Mouse (Mus musculus) left cerebral cortex, adult 18-20 months (tissue): ENCODE measurements around the gene Gng8. TPM values are rescaled to one million over a fixed set of nuclear protein-coding genes. Genes with fewer than 3 reads are reported as not detected.

Source experiments
- DNase-seq, 2 experiments: peaks; one replicate each; pipeline ENCODE4 v3.0.0; 2021 to 2022; ENCODE audit warnings: low spot score in 2 of 2, mixed read lengths in 1 of 2
- total RNA-seq, 2 experiments: library from RNA; stranded (reverse); gene quantifications; 2 replicates each; pipeline ENCODE4 v1.2.3; 2021

The Gng8 gene
- total RNA-seq, 2 experiments from 2014 or later = 2.9 to 3.4 TPM

DNA sequence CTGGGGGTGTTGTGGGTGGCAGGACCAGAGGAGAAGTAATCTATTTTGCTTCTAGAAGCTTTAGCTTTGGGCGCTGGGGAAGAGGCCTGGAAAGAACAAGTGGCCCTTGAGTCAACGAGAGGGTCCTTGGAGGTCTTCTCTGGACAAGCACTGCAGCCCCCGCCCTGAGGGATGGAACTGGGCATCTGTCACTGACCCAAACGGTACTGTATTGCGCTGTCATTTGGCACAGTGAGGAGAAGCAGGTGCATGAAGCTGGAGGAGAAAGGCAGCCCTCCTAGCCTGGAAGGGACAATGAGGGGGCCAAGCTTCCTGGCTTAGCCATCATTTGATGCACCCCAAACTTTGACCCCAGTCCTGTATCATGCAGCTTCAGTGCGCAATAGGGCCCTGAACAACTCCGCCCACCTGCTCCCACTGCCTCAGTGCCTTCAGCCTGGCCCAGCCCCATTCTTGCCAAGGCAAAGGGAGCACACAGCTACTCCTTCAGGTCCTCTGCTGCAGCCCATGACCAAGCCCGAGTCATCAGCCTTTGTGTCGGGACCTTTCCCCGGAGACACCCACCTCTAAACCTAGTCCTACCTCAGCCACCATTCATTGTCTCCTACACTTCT lies 30.9 kb downstream of the Gng8 start:
- DNase-seq = peak in 1 of 2 experiments; percentile 53

DNA sequence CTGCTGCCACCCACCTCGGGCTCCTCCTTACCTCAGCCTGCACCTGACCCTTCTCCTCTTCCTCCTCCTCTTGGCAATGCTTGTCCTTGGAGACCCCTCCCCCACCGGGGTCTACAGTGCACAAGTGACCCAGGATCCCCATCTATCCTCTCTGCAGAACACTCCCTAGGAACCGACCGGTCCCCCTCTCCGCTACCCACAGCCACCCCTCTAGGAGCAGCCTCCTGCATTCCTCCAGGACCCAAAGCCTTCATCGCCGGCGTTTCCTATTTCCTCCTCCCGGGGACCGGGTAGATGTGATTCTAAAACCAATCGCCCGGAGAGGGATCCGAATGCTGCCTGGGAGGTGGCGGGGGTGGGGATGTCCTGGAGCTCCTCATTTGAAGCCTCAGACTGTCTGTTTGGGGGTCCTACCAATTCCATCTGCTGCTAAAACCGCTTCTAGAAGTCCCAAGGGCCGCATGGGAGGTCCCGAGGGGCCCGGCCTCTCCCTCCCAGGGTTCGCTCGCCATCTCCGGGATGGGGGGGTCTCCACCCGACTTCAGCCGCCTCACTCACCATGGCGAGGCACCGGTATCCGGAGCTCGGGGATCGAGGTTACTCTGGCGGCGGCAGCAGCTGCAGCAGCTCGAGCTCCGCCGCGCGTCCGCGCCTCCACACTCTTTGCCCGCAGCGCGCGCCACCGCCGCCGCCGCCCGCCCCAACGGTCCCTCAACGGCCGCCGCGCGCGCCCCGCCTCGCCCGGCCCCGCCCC lies 31.9 kb downstream of the Gng8 start:
- DNase-seq = peak in 1 of 2 experiments; percentile 37

- peak; percentile 99 to 100 for DNase-seq
Observed at GRCm38 (mm10) chr7:16924037-16924834, 32.6 kb downstream of the Gng8 start, which contains the start of gene Calm3. Calm3 (minus strand) TSS chr7:16924114.

- no peak for DNase-seq
Observed at GRCm38 (mm10) chr7:16928341-16928740, 36.8 kb downstream of the Gng8 start.

- peak; percentile 80 to 82 for DNase-seq
Observed at GRCm38 (mm10) chr7:16930850-16931249, 39.3 kb downstream of the Gng8 start.

GRCm38 (mm10) chr7:16931968-16932627 lies 40.5 kb downstream of the Gng8 start:
- peak; percentile 92 for DNase-seq

DNA sequence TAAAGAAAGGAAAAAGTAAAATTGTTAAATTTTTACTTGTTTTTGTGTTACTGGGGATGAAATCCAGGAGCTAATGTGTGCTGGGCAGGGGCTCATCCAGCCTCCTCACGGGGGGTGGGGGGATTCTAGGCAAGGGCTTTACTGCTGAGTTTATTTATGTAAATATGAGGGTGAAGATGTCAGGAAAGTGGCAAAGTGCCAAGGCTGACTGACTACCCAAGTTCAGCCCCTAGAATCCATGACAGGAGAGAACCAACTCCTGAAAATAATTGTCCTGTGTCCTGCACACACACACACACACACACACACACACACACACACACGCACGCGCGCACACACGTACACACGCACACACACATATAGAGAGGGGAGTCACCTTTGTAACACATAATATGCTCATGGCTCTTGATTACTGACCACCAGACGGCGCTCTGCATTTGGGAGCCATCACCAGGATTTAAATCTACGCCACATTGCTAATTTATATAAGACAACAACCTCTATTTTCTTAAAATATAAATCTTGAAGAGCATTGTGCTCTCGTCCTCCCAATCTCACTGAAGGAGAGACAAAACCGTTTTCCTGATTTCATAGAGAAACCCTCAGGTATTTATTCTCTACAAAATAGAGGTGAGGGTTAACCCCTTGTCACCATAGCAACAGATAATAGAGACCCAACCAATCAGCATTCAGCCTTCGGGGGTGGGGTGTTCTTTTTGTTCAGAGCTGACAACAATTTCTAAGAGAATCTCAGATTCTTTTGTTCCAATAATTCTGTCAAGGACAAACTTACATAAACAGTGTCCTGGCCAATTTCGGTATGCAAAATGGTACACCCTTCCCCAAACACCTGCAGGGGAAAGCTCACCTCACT lies 41.4 kb downstream of the Gng8 start:
- DNase-seq = peak; percentile 67 to 80

DNA sequence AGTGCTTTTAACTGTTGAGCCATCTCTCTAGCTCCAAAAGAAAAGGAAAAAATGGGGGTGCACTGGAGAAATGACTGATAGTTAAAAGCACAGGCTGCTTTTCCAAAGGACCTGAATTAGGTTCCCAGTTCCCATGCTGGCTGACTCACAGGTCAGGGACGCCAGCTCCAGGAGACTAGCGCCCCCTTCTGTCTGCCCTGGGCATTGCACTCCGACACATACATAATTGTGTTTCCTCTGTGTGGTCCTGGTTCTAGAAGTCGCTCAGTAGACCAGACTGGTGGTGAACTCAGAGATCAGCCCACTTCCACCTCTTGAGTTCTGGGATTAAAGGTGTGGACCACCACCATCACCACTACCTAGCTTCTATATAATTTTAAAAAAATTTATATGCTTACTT lies 45.7 kb downstream of the Gng8 start:
- DNase-seq = no peak

DNA sequence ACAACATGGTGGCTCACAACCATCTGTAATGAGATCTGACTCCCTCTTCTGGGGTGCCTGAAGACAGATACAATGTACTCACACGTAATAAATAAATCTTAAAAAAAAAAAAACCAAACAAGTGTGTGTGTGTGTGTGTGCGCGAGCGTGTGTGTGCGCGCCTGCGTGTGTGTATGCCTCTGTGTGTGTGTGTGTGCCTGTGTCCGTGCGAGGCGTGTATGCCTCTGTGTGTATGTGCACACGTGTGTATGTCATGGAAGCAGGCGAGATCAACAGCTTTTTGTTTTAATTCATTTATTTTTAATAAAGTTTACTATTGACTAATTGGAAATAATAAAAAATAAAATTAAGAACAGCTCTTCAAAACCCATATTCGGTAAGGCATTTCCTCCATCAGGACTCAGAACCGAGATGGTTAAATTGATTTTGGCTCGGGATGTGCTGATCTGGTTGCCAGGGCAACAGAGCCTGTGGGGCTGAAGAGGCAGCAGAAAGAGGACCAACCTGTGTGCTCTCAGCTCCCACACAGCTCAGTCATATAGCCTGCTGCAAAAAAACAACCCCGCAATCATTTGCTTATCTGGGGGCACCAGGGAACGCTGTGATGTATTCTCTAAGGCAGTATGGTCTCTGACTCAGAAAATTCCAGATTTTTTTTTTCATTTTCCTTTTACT lies 46.7 kb downstream of the Gng8 start:
- DNase-seq = peak in 1 of 2 experiments; percentile 74

DNA sequence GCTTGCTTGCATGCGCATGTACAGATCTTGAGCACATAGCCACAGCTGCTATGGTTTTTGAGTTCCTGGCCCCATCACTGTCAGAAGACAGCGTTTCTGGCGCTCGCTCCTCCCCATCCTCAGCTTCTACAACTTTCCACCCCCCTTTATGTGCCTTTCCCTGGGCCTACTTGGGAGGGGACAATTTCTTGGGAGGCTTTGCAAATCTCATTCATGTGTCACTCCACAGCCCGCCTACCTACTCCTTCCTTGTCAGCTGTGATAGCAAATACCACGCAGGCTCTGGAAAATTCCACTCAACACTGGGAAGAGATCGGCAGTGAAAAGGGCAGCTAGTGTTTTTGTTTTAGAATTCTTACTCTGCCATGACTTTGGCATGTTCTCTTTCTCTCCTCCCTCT lies 48.7 kb downstream of the Gng8 start:
- peak; percentile 71 to 79 for DNase-seq

GRCm38 (mm10) chr7:16942861-16943260 lies 51.3 kb downstream of the Gng8 start:
- no peak for DNase-seq

GRCm38 (mm10) chr7:16944061-16944807 lies 52.6 kb downstream of the Gng8 start, which contains the start of gene Pnmal2:
Pnmal2 (plus strand) TSS chr7:16944682.
- peak; percentile 87 to 90 for DNase-seq

DNA sequence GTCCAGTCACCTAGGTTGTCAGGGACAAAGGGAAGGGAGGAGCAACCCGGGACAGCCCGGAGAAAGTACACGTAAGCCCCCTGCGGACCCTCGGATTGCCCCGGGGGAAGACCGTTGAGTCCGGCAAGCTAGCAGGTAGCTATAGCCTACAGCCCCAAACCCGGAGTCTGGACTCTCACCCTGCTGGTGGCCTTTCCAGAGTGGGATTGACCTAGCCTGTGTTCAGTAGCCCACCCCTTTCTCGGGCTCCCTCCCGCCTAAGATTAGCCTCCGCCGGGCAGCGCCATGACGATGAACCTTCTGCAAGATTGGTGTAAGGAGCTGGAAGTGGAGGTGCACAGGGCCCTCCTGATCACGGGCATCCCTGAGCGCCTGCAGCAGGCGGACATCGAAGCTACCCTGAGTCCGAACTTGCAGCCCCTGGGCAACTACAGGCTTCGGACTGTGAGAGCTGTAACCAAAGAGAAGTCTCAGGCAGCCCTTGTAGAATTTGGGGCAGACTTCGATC lies 53.3 kb downstream of the Gng8 start:
- DNase-seq = peak in 1 of 2 experiments; percentile 35

Other genes starting within 250 kb of the Gng8 start
- gene Ceacam15, start 216.1 kb upstream of the Gng8 start, total RNA-seq = not detected
- under 1 TPM in 1 of 2 experiments, not detected in 1; 0.40 TPM for gene Ceacam9, start 169.9 kb upstream of the Gng8 start, total RNA-seq
- gene Ap2s1, start 153.4 kb upstream of the Gng8 start, total RNA-seq = 100 to 1,000 TPM; 227 to 260 TPM
- 1 to 10 TPM; 2.9 to 4.2 TPM for gene Slc1a5, start 110.4 kb upstream of the Gng8 start, total RNA-seq
- 100 to 1,000 TPM; 258 to 281 TPM for gene Strn4, start 75.9 kb upstream of the Gng8 start, total RNA-seq
- 10 to 100 TPM; 51.3 to 56.2 TPM for gene Fkrp, start 75.1 kb upstream of the Gng8 start, total RNA-seq
- 1 to 10 TPM; 5.6 to 7.8 TPM for gene Prkd2, start 48.9 kb upstream of the Gng8 start, total RNA-seq
- 100 to 1,000 TPM; 186 to 201 TPM for gene Dact3, start 16.5 kb upstream of the Gng8 start, total RNA-seq
- under 1 TPM in 1 of 2 experiments, not detected in 1; 0.12 TPM for gene Ptgir, start 14.7 kb downstream of the Gng8 start, total RNA-seq
- 1,000 to 10,000 TPM; 1,746 to 1,798 TPM for gene Calm3, start 32.3 kb downstream of the Gng8 start, total RNA-seq
- gene Pnmal2, start 52.9 kb downstream of the Gng8 start, total RNA-seq = 100 to 1,000 TPM; 291 to 326 TPM
- gene Pnmal1, start 67.9 kb downstream of the Gng8 start, total RNA-seq = 100 to 1,000 TPM; 112 to 119 TPM
- gene Gm42372, start 91.3 kb downstream of the Gng8 start, total RNA-seq = 10 to 100 TPM; 61.0 to 65.7 TPM
- 1 to 10 TPM; 2.1 to 2.6 TPM for gene Ccdc8, start 100.9 kb downstream of the Gng8 start, total RNA-seq
- 100 to 1,000 TPM; 147 to 181 TPM for gene Ppp5c, start 136.1 kb downstream of the Gng8 start, total RNA-seq
- 1 to 10 TPM; 3.1 to 3.2 TPM for gene Hif3a, start 170.6 kb downstream of the Gng8 start, total RNA-seq
- gene Psg16, start 182.3 kb downstream of the Gng8 start, total RNA-seq = 1 to 10 TPM; 5.3 to 5.8 TPM